Mouse (Mus musculus) limb, embryonic 13.5 days (tissue): ENCODE measurements around the gene Ace3. TPM values are rescaled to one million over a fixed set of nuclear protein-coding genes. Genes with fewer than 3 reads are reported as not detected.

Source experiments
- ATAC-seq: fragments of 200-750 bp; cut with Nextera tagmentation; 2 replicates; pipeline ENCODE4 v1.8.0; 2017; ENCODE audit warnings: low read depth, moderate number of reproducible peaks, moderate TSS enrichment; ENCODE audit not compliant: low FRiP score
- H3K27ac ChIP-seq: fragments of 300-500 bp; sonication (generic); 2 replicates; pipeline ENCODE4 v1.5.1; 2015; ENCODE audit warnings: inconsistent platforms, mild to moderate bottlenecking, moderate library complexity
- H3K27me3 ChIP-seq: fragments of 300-500 bp; sonication (generic); 2 replicates; pipeline ENCODE4 v1.6.1; 2015; ENCODE audit warnings: mild to moderate bottlenecking, inconsistent platforms
- H3K36me3 ChIP-seq: fragments of 300-500 bp; sonication (generic); 2 replicates; pipeline ENCODE4 v1.6.1; 2015; ENCODE audit warnings: inconsistent platforms, mild to moderate bottlenecking, moderate library complexity
- H3K4me1 ChIP-seq: fragments of 300-500 bp; sonication (generic); 2 replicates; pipeline ENCODE4 v1.6.1; 2015; ENCODE audit warnings: inconsistent platforms
- H3K4me2 ChIP-seq: fragments of 300-500 bp; sonication (generic); replicated peaks from 2 replicates; pipeline ENCODE4 v1.6.1; 2015; ENCODE audit warnings: inconsistent platforms, mild to moderate bottlenecking, moderate library complexity
- H3K4me3 ChIP-seq: fragments of 300-500 bp; sonication (generic); 2 replicates; pipeline ENCODE4 v1.5.1; 2015; ENCODE audit warnings: moderate library complexity, mild to moderate bottlenecking, inconsistent platforms
- H3K9ac ChIP-seq: fragments of 300-500 bp; sonication (generic); 2 replicates; pipeline ENCODE4 v1.6.1; 2015; ENCODE audit warnings: mild to moderate bottlenecking, inconsistent platforms
- H3K9me3 ChIP-seq: fragments of 300-500 bp; sonication (generic); 2 replicates; pipeline ENCODE4 v1.6.1; 2016; ENCODE audit warnings: inconsistent platforms
- WGBS: fragments of 180-500 bp; shearing (Covaris S2); methylation state at CpG from one replicate; pipeline ENCODE4 v1.1.7; 2015; 5-methylcytosine and 5-hydroxymethylcytosine counted together
- polyA plus RNA-seq: library from polyadenylated mRNA; unstranded; fragments of >200 nt; fragmentation: Nextera tagmentation; extraction: Ambion mirVana; gene quantifications from 2 replicates; pipeline ENCODE4 v1.2.1, GENCODE M21; 2015

Ace3 gene
- polyA plus RNA-seq, 1 experiment from 2014 or later: not detected

- ATAC-seq: no peak
- no peak overlapping the region for H3K9ac ChIP-seq
These were observed 35.1 kb upstream of the Ace3 start for GRCm38 (mm10) chr11:105959355-105959754.

DNA sequence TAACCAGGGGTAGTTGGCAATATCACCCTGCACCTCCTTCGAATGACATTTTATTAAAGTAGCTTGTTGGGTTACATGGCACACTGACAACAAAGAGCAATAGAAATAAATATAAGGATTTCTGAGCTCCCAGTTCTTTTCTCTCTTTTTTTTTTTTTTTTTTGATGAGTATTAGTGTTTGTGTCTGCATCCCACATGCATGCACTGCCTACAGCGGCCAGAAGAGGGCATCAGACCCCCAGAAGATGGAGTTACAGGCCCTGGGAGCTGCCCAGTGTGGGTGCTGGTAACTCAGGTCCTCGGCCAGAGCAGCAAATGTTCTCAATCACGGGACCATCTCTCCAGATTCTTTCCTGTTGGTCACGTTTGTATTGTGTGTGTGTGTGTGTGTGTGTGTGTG, 29.8 kb upstream of the Ace3 start:
- peaks cover 9% of the 10 kb centered on the region for H3K4me1 ChIP-seq
- H3K9ac ChIP-seq: no peak overlapping the region
- H3K27me3 ChIP-seq: peaks cover 42% of the 10 kb centered on the region
- no peak for ATAC-seq
- no peaks in the 10 kb centered on the region for H3K36me3 ChIP-seq
- no peaks in the 10 kb centered on the region for H3K9me3 ChIP-seq
- WGBS: 69% methylated on average over 5 of the region's 5 CpGs
- H3K4me3 ChIP-seq: no peak overlapping the region
- no peak overlapping the region for H3K27ac ChIP-seq
- no peak overlapping the region for H3K4me2 ChIP-seq

More at GRCm38 (mm10) chr11:105959355-105959754, 35.1 kb upstream of the Ace3 start:
- Histone ChIP-seq H3K27me3 (no peaks in the 10 kb centered on the region), H3K4me1 (no peaks in the 10 kb centered on the region), H3K4me2 (no peak overlapping the region), H3K36me3 (no peaks in the 10 kb centered on the region), H3K9me3 (no peaks in the 10 kb centered on the region), H3K27ac (no peak overlapping the region), H3K4me3 (no peak overlapping the region)
- WGBS: 59% methylated on average over 17 of the region's 17 CpGs

- Histone ChIP-seq H3K9me3 (no peaks in the 10 kb centered on the region), H3K9ac (no peak overlapping the region), H3K4me2 (no peak overlapping the region), H3K27me3 (peaks cover 55% of the 10 kb centered on the region), H3K4me3 (no peak overlapping the region), H3K36me3 (no peaks in the 10 kb centered on the region), H3K27ac (no peak overlapping the region), H3K4me1 (peaks cover 9% of the 10 kb centered on the region)
- 56% methylated on average over 4 of the region's 4 CpGs for WGBS
- no peak for ATAC-seq
These were observed 28.2 kb upstream of the Ace3 start for GRCm38 (mm10) chr11:105966288-105966687.

DNA sequence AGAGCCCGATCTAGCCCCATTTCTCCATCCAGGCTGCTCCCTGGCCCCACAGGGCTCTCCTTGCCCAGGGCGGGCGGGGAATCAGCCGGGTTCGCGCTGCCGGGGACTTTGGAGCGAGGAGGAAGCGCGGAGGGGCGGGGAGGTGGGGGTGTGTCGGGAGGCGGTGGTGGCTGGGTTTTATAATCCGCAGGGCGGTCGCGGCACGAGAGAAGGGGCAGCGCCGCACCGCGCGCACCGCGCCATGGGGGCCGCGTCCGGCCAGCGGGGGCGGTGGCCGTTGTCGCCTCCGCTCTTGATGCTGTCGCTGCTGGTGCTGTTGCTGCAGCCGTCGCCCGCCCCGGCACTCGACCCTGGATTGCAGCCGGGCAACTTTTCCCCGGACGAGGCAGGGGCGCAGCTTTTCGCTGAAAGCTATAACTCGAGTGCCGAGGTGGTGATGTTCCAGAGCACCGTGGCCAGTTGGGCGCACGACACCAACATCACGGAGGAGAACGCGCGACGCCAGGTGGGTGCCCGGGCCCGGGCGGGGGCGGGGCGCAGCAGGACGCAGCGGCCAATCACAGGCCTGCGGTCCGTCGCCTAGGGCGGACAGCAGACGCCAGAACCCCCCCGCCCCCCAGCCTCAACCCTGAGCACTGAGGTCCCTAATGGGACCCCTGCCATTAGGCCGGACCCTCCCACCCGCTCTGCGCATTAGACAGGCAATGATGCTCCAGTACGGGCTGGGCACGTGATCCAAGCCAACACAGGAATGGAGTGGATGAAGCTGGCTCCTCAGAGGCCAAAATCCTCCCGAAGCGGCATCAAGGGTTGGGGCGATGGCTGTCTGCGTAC, 26.5 kb upstream of the Ace3 start, which contains the start of gene Ace:
Gene Ace, plus strand, starts transcription at position 205 of the 834 bp plus-strand sequence.
- H3K9ac ChIP-seq: peak within 1 kb of the TSS; percentile 67
- H3K36me3 ChIP-seq: no peaks in the 10 kb centered on the region
- WGBS: under 1% methylated on average over 73 of the region's 76 CpGs
- H3K4me3 ChIP-seq: peak within 1 kb of the TSS; percentile 63
- peaks cover 61% of the 10 kb centered on the region for H3K27me3 ChIP-seq
- peak within 1 kb of the TSS; percentile 99 for H3K4me2 ChIP-seq
- no peak within 1 kb of the TSS for H3K27ac ChIP-seq
- peaks cover 9% of the 10 kb centered on the region for H3K4me1 ChIP-seq
- H3K9me3 ChIP-seq: no peaks in the 10 kb centered on the region
- peak; percentile 48 for ATAC-seq

- 60% methylated on average over 10 of the region's 10 CpGs for WGBS
These were observed 25.5 kb upstream of the Ace3 start for GRCm38 (mm10) chr11:105968948-105969347.

DNA sequence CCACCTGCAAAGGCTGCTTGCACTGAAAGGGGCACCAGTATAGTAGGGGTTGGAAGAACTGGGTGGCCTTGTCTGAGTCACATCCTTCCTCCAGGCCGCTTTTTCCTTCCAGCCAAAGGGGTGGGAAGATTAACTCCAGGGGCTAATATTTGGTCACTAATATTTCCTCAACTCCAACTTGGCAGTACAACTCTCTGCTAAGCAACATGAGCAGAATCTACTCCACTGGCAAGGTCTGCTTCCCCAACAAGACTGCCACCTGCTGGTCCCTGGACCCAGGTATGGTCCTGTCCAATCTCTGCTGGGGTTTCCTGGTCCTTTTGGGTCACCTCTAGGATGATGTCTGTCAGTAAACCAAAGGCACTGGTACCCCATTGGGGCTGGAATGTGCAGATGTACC, 25.0 kb upstream of the Ace3 start:
- WGBS: 56% methylated on average over 1 of the region's 1 CpGs
- H3K27me3 ChIP-seq: peaks cover 68% of the 10 kb centered on the region
- no peak for ATAC-seq

More at GRCm38 (mm10) chr11:105968948-105969347, 25.5 kb upstream of the Ace3 start:
- Histone ChIP-seq H3K4me1 (peaks cover 9% of the 10 kb centered on the region), H3K9me3 (no peaks in the 10 kb centered on the region), H3K27ac (no peak overlapping the region), H3K27me3 (peaks cover 67% of the 10 kb centered on the region), H3K4me2 (no peak overlapping the region), H3K4me3 (peak overlapping the region; percentile 63; the same call in 1 of the 2 replicates), H3K9ac (no peak overlapping the region), H3K36me3 (no peaks in the 10 kb centered on the region)
- ATAC-seq: no peak

DNA sequence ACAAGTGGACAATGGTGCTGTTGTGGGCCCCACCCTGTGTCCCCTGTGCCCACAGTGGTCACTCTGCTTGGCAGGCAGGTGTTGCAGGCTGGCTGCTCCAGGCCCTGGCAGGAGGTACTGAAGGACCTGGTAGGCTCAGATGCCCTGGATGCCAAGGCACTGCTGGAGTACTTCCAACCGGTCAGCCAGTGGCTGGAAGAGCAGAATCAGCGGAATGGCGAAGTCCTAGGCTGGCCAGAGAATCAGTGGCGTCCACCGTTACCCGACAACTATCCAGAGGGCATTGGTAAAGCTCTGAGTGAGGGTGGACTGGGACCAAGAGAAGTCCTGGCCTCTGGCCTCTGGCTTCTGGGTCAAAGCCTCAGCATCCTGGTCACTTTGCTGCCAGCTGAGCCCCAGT, 19.9 kb upstream of the Ace3 start:
- Histone ChIP-seq H3K36me3 (no peaks in the 10 kb centered on the region), H3K27me3 (peaks cover 27% of the 10 kb centered on the region), H3K4me1 (no peaks in the 10 kb centered on the region), H3K4me3 (no peak overlapping the region), H3K9me3 (no peaks in the 10 kb centered on the region), H3K9ac (no peak overlapping the region), H3K4me2 (no peak overlapping the region), H3K27ac (no peak overlapping the region)
- 87% methylated on average over 6 of the region's 6 CpGs for WGBS
- ATAC-seq: no peak

More for the DNA sequence above, 25.0 kb upstream of the Ace3 start:
- Histone ChIP-seq H3K4me3 (no peak overlapping the region), H3K4me2 (no peak overlapping the region), H3K9me3 (no peaks in the 10 kb centered on the region), H3K9ac (no peak overlapping the region), H3K36me3 (no peaks in the 10 kb centered on the region), H3K4me1 (peaks cover 9% of the 10 kb centered on the region), H3K27ac (no peak overlapping the region)

DNA sequence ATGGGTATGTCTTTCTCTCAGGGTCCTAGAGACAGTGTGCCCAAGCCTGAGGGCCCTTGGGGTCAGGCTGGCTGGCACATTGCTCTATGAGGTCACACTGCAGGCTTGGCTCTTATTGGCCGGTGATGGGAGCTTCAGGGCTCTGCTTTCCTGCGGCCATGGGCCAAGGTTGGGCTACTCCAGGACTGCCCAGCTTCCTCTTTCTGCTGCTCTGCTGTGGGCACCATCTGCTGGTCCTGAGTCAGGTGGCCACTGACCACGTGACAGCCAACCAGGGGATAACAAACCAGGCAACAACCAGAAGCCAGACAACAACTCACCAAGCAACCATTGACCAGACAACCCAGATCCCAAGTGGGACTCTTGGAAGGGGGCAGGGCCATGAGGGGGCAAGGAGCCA, 19.4 kb upstream of the Ace3 start:
- no peak overlapping the region for H3K27ac ChIP-seq
- no peak overlapping the region for H3K4me3 ChIP-seq
- H3K36me3 ChIP-seq: no peaks in the 10 kb centered on the region
- H3K4me1 ChIP-seq: no peaks in the 10 kb centered on the region
- WGBS: 69% methylated on average over 3 of the region's 3 CpGs
- H3K9ac ChIP-seq: no peak overlapping the region
- H3K9me3 ChIP-seq: no peaks in the 10 kb centered on the region
- no peak for ATAC-seq
- peaks cover 22% of the 10 kb centered on the region for H3K27me3 ChIP-seq
- no peak overlapping the region for H3K4me2 ChIP-seq

- 89% methylated on average over 5 of the region's 5 CpGs for WGBS
- no peak overlapping the region for H3K4me2 ChIP-seq
- ATAC-seq: no peak
- no peak overlapping the region for H3K27ac ChIP-seq
- H3K4me3 ChIP-seq: no peak overlapping the region
- no peaks in the 10 kb centered on the region for H3K9me3 ChIP-seq
- H3K27me3 ChIP-seq: peaks cover 17% of the 10 kb centered on the region
- H3K4me1 ChIP-seq: no peaks in the 10 kb centered on the region
- H3K9ac ChIP-seq: no peak overlapping the region
- no peaks in the 10 kb centered on the region for H3K36me3 ChIP-seq
These were observed 18.8 kb upstream of the Ace3 start for GRCm38 (mm10) chr11:105975636-105976035.

GRCm38 (mm10) chr11:105978232-105978631, 16.2 kb upstream of the Ace3 start:
- no peak overlapping the region for H3K9ac ChIP-seq
- H3K4me3 ChIP-seq: no peak overlapping the region
- WGBS: 80% methylated on average over 2 of the region's 2 CpGs
- H3K27me3 ChIP-seq: peaks cover 5% of the 10 kb centered on the region; the same call in 1 of the 2 replicates
- H3K4me2 ChIP-seq: no peak overlapping the region
- ATAC-seq: no peak
- no peaks in the 10 kb centered on the region for H3K4me1 ChIP-seq
- H3K9me3 ChIP-seq: no peaks in the 10 kb centered on the region
- no peak overlapping the region for H3K27ac ChIP-seq
- no peaks in the 10 kb centered on the region for H3K36me3 ChIP-seq

DNA sequence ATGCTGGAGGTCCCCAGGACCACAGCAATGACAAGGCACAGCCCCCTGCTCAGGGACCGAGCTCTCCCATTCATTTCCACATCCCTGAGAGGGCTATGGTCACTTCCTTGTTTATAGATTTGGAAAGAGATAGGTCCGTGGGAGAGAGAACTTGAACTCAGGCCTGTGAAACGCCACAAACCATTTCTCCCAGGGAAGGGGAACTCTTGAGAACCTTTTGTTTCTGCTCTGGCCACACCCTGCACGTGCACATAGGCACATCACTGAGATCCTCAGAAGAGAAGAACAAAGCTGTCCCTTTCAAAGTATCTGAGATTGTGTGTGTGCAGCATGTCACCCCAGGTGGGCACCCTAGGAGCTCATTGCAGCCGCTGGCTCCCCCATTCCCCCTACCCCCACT, 15.8 kb upstream of the Ace3 start:
- Histone ChIP-seq H3K36me3 (no peaks in the 10 kb centered on the region), H3K27me3 (peaks cover 4% of the 10 kb centered on the region; the same call in 1 of the 2 replicates), H3K9me3 (no peaks in the 10 kb centered on the region), H3K27ac (no peak overlapping the region), H3K4me1 (no peaks in the 10 kb centered on the region), H3K4me3 (no peak overlapping the region), H3K4me2 (no peak overlapping the region), H3K9ac (no peak overlapping the region)
- 68% methylated on average over 5 of the region's 5 CpGs for WGBS
- ATAC-seq: no peak

DNA sequence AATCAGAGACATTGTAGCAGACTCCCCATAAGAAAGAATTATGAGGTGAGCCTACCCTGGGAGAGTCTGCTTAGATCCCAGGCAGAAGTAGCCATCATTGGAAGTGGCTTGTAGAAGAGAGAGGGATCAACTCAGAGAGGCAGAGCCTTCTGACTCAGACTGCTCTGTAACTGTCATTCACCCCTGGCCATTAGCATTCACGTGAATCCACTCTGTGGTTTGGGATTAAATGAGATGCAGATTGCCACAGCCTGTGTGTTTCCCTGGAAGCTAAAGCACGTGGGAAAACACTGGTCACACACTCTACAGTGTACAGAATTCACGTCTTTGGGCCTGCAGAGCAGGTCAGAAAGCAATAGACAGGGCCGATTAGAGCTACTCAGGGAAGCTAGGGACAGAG, 10.0 kb upstream of the Ace3 start:
- H3K9me3 ChIP-seq: no peaks in the 10 kb centered on the region
- H3K36me3 ChIP-seq: no peaks in the 10 kb centered on the region
- H3K4me1 ChIP-seq: no peaks in the 10 kb centered on the region
- no peaks in the 10 kb centered on the region for H3K27me3 ChIP-seq
- WGBS: 59% methylated on average over 4 of the region's 4 CpGs
- no peak overlapping the region for H3K4me2 ChIP-seq
- no peak overlapping the region for H3K9ac ChIP-seq
- no peak overlapping the region for H3K27ac ChIP-seq
- no peak overlapping the region for H3K4me3 ChIP-seq
- no peak for ATAC-seq

GRCm38 (mm10) chr11:105987446-105987845, 7.0 kb upstream of the Ace3 start:
- ATAC-seq: no peak
- Histone ChIP-seq H3K9me3 (no peaks in the 10 kb centered on the region), H3K4me2 (no peak overlapping the region), H3K4me3 (no peak overlapping the region), H3K4me1 (no peaks in the 10 kb centered on the region), H3K9ac (no peak overlapping the region), H3K27me3 (no peaks in the 10 kb centered on the region), H3K36me3 (no peaks in the 10 kb centered on the region), H3K27ac (no peak overlapping the region)
- 78% methylated on average over 6 of the region's 6 CpGs for WGBS
